29 mouse cellular contexts compared by ENCODE assay signal in genomic region chr2:118998115-118998866, GRCm38 (mm10). TPM values are rescaled to one million over a fixed set of nuclear protein-coding genes. Genes with fewer than 3 reads are reported as not detected.
DNase-seq lines count a peak whose midpoint lies in the region; ATAC-seq and TF ChIP-seq lines count a peak whose summit lies in the region.
"Had no signal": no experiment of that assay in that cellular context is flagged by ENCODE, and none has a peak within 500 bp of the region (broad histone marks: within the 10 kb centered on the region; RNA-seq: fewer than 3 reads in every experiment).

No protein-coding gene starts in this region.

- DNase-seq in gastrocnemius, postnatal 14 days, result no peak
- DNase-seq in midbrain, embryonic 11.5 days (ENCODE audit: low spot score, missing footprints), result no peak
- DNase-seq: adrenal gland, adult 8-10 months; adrenal gland, postnatal 25 days; cerebellum, adult 11-12 months; cerebellum, adult 8-10 months; cerebellum, postnatal 10 days; cerebellum, postnatal 36 days; embryo, embryonic 11 days; gastrocnemius, postnatal 10 days; heart, adult 18-20 months; heart, postnatal 10 days; heart, postnatal 36 days; kidney, adult 2 months had no signal

- TF ChIP-seq CTCF in ES-Bruce4 (IDR thresholded peaks at IDR 0.05; ENCODE audit: low read depth, low read length), result no peak

- H3K4me3 ChIP-seq in ES-Bruce4 (ENCODE audit: low read depth, low read length), result no peak overlapping the region
- H3K4me3 ChIP-seq in intestine, embryonic 16.5 days (ENCODE audit: low read length), result no peak overlapping the region
- no peak overlapping the region for H3K4me3 ChIP-seq in midbrain, embryonic 11.5 days (ENCODE audit: low read depth, low read length)
- H3K4me3 ChIP-seq: embryonic facial prominence, embryonic 10.5 days; embryonic facial prominence, embryonic 13.5 days; erythroblast, embryonic 14.5 days; forebrain, embryonic 12.5 days; forebrain, embryonic 15.5 days; heart, embryonic 12.5 days; heart, embryonic 15.5 days; hindbrain, embryonic 10.5 days; hindbrain, embryonic 13.5 days had no signal

- H3K9ac ChIP-seq in ES-Bruce4 (ENCODE audit: low read depth, poor library complexity, severe bottlenecking), result no peak overlapping the region
- H3K9ac ChIP-seq in intestine, embryonic 16.5 days (ENCODE audit: low read depth, low read length), result no peak overlapping the region
- H3K9ac ChIP-seq in midbrain, embryonic 11.5 days (ENCODE audit: low read length), result no peak overlapping the region
- H3K9ac ChIP-seq: embryonic facial prominence, embryonic 13.5 days; forebrain, embryonic 12.5 days; forebrain, embryonic 15.5 days; heart, embryonic 12.5 days; heart, embryonic 15.5 days; hindbrain, embryonic 13.5 days had no signal

- H3K27ac ChIP-seq in ES-Bruce4 (ENCODE audit: insufficient read depth, low read length), result peak overlapping the region; percentile 39; the same call in 1 of the 2 replicates
- no peak overlapping the region for H3K27ac ChIP-seq in intestine, embryonic 16.5 days (ENCODE audit: low read length)
- H3K27ac ChIP-seq in midbrain, embryonic 11.5 days (ENCODE audit: low read depth, low read length), result no peak overlapping the region
- H3K27ac ChIP-seq: embryonic facial prominence, embryonic 10.5 days; embryonic facial prominence, embryonic 13.5 days; forebrain, embryonic 12.5 days; forebrain, embryonic 15.5 days; heart, embryonic 15.5 days; hindbrain, embryonic 10.5 days; hindbrain, embryonic 13.5 days had no signal

- intact Hi-C loops in gastrocnemius, postnatal 14 days (cut with DNase I; ENCODE audit: low total_unique reads), result no loop called here

- peak; percentile 78; the same call in 1 of the 2 replicates for TF ChIP-seq EP300 in ES-Bruce4 (IDR thresholded peaks at IDR 0.05; ENCODE audit: insufficient read depth, low read depth, low read length)

- no peaks in the 10 kb centered on the region for H3K27me3 ChIP-seq in ES-Bruce4 (ENCODE audit: control insufficient read depth, insufficient read depth, low read length, poor library complexity, severe bottlenecking)
- H3K27me3 ChIP-seq in intestine, embryonic 16.5 days (replicated peaks; ENCODE audit: control insufficient read depth, insufficient read depth, low read length), result no peaks in the 10 kb centered on the region
- H3K27me3 ChIP-seq in midbrain, embryonic 11.5 days (ENCODE audit: control insufficient read depth, insufficient read depth, low read length), result no peaks in the 10 kb centered on the region
- H3K27me3 ChIP-seq: forebrain, embryonic 15.5 days had no signal

- H3K36me3 ChIP-seq in ES-Bruce4 (ENCODE audit: control insufficient read depth, insufficient read depth, low read length, poor library complexity, severe bottlenecking), result no peaks in the 10 kb centered on the region
- no peaks in the 10 kb centered on the region for H3K36me3 ChIP-seq in intestine, embryonic 16.5 days (ENCODE audit: control insufficient read depth, insufficient read depth, low read length)
- no peaks in the 10 kb centered on the region for H3K36me3 ChIP-seq in midbrain, embryonic 11.5 days (ENCODE audit: control insufficient read depth, insufficient read depth, low read length)
- H3K36me3 ChIP-seq: embryonic facial prominence, embryonic 10.5 days; embryonic facial prominence, embryonic 13.5 days; forebrain, embryonic 12.5 days; forebrain, embryonic 15.5 days; G1E; heart, embryonic 12.5 days; heart, embryonic 15.5 days; hindbrain, embryonic 10.5 days; hindbrain, embryonic 13.5 days had no signal

- H3K9me3 ChIP-seq in ES-Bruce4 (replicated peaks; ENCODE audit: control insufficient read depth, insufficient read depth, low read length, poor library complexity, severe bottlenecking), result no peaks in the 10 kb centered on the region
- H3K9me3 ChIP-seq in intestine, embryonic 16.5 days (ENCODE audit: control insufficient read depth, low read length), result no peaks in the 10 kb centered on the region
- no peaks in the 10 kb centered on the region for H3K9me3 ChIP-seq in midbrain, embryonic 11.5 days (ENCODE audit: control insufficient read depth, low read length)
- H3K9me3 ChIP-seq: embryonic facial prominence, embryonic 10.5 days; embryonic facial prominence, embryonic 13.5 days; forebrain, embryonic 12.5 days; forebrain, embryonic 15.5 days; G1E; heart, embryonic 12.5 days; heart, embryonic 15.5 days; hindbrain, embryonic 10.5 days; hindbrain, embryonic 13.5 days had no signal

- ATAC-seq in CD4-positive, CD25-positive, alpha-beta regulatory T cell, adult 4 months, result peak; percentile 61
- ATAC-seq in granulocyte monocyte progenitor cell, adult 5-6 weeks (replicated peaks; ENCODE audit: poor library complexity, severe bottlenecking), result peak; percentile 33; the same call in 1 of the 2 replicates
- peak; percentile 40; the same call in 1 of the 2 replicates for ATAC-seq in intestine, embryonic 16.5 days
- no peak for ATAC-seq in midbrain, embryonic 11.5 days (ENCODE audit: low FRiP score)
- ATAC-seq: forebrain, embryonic 15.5 days; hindbrain, embryonic 16.5 days had no signal

- no peak for TF ChIP-seq POLR2A in ES-Bruce4 (IDR thresholded peaks at IDR 0.05; ENCODE audit: insufficient read depth, low read length)

- no peak overlapping the region for H3K4me2 ChIP-seq in intestine, embryonic 16.5 days (ENCODE audit: low read depth, low read length)
- no peak overlapping the region for H3K4me2 ChIP-seq in midbrain, embryonic 11.5 days
- H3K4me2 ChIP-seq: embryonic facial prominence, embryonic 13.5 days; forebrain, embryonic 12.5 days; forebrain, embryonic 15.5 days; heart, embryonic 12.5 days; heart, embryonic 15.5 days; hindbrain, embryonic 13.5 days had no signal

- peaks cover 3% of the 10 kb centered on the region for H3K4me1 ChIP-seq in ES-Bruce4 (ENCODE audit: control insufficient read depth, insufficient read depth, low read length)
- peaks cover 5% of the 10 kb centered on the region; the same call in 1 of the 2 replicates for H3K4me1 ChIP-seq in intestine, embryonic 16.5 days (ENCODE audit: control insufficient read depth, insufficient read depth, low read length)
- peaks cover 8% of the 10 kb centered on the region for H3K4me1 ChIP-seq in midbrain, embryonic 11.5 days (ENCODE audit: control insufficient read depth, insufficient read depth, low read length)
- H3K4me1 ChIP-seq: embryonic facial prominence, embryonic 13.5 days; heart, embryonic 12.5 days; heart, embryonic 15.5 days had no signal

- WGBS in intestine, embryonic 16.5 days, result 49% methylated on average over 6 of the region's 6 CpGs
- whole genome bisulfite sequencing in midbrain, embryonic 11.5 days, result 81% methylated on average over 6 of the region's 6 CpGs

RNA-seq across cellular contexts. Expression of gene Ccdc32, which starts 30.9 kb away (rescaled TPM):
- 10 to 100 TPM; 24.2 to 30.7 TPM for polyA plus RNA-seq in CD4-positive, CD25-positive, alpha-beta regulatory T cell, adult 4 months (2017; shearing (Covaris generic))
- polyA plus RNA-seq in ES-Bruce4 (2011; ENCODE audit: insufficient read depth, insufficient read length, low read depth, missing spikeins), result 8.7 and 9.2 TPM in 2 replicates
- total RNA-seq in granulocyte monocyte progenitor cell, adult 5-6 weeks (2014; fragmentation: Nextera tagmentation), result 11.5 and 18.3 TPM in 2 replicates
- total RNA-seq in granulocyte monocyte progenitor cell, adult 5-6 weeks (2017), result 14.4 and 15.7 TPM in 2 replicates
- 37.6 and 39.9 TPM in 2 replicates for polyA plus RNA-seq in intestine, embryonic 16.5 days (2015; fragmentation: Nextera tagmentation; extraction: Ambion mirVana)
- 1 to 10 TPM; 5.6 to 6.2 TPM for total RNA-seq in gastrocnemius, postnatal 14 days (2021)
- 25.0 and 25.6 TPM in 2 replicates for polyA plus RNA-seq in midbrain, embryonic 11.5 days (2014; fragmentation: Nextera tagmentation; extraction: Ambion mirVana)

RNA-seq across cellular contexts. Expression of gene Rpusd2, which starts 36.3 kb away (rescaled TPM):
- polyA plus RNA-seq in CD4-positive, CD25-positive, alpha-beta regulatory T cell, adult 4 months (2017; shearing (Covaris generic)), result 1 to 10 TPM; 1.3 to 2.3 TPM
- polyA plus RNA-seq in ES-Bruce4 (2011; ENCODE audit: insufficient read depth, insufficient read length, low read depth, missing spikeins), result 16.2 and 16.8 TPM in 2 replicates
- 15.8 and 16.0 TPM in 2 replicates for total RNA-seq in granulocyte monocyte progenitor cell, adult 5-6 weeks (2014; fragmentation: Nextera tagmentation)
- total RNA-seq in granulocyte monocyte progenitor cell, adult 5-6 weeks (2017), result 15.0 and 15.8 TPM in 2 replicates
- polyA plus RNA-seq in intestine, embryonic 16.5 days (2015; fragmentation: Nextera tagmentation; extraction: Ambion mirVana), result 3.9 TPM in 2 replicates
- total RNA-seq in gastrocnemius, postnatal 14 days (2021), result 1 to 10 TPM; 2.7 to 3.5 TPM
- polyA plus RNA-seq in midbrain, embryonic 11.5 days (2014; fragmentation: Nextera tagmentation; extraction: Ambion mirVana), result 7.4 and 7.9 TPM in 2 replicates

RNA-seq across cellular contexts. Expression of gene Knl1, which starts 48.6 kb away (rescaled TPM):
- 10 to 100 TPM in 1 of 2 experiments, 1 to 10 TPM in 1; 3.5 to 13.5 TPM for polyA plus RNA-seq in CD4-positive, CD25-positive, alpha-beta regulatory T cell, adult 4 months (2017; shearing (Covaris generic))
- polyA plus RNA-seq in ES-Bruce4 (2011; ENCODE audit: insufficient read depth, insufficient read length, low read depth, missing spikeins), result 90.2 and 96.0 TPM in 2 replicates
- total RNA-seq in granulocyte monocyte progenitor cell, adult 5-6 weeks (2014; fragmentation: Nextera tagmentation), result 42.2 and 46.8 TPM in 2 replicates
- 71.1 and 76.1 TPM in 2 replicates for total RNA-seq in granulocyte monocyte progenitor cell, adult 5-6 weeks (2017)
- polyA plus RNA-seq in intestine, embryonic 16.5 days (2015; fragmentation: Nextera tagmentation; extraction: Ambion mirVana), result 28.3 and 37.8 TPM in 2 replicates
- 1 to 10 TPM; 2.2 to 2.3 TPM for total RNA-seq in gastrocnemius, postnatal 14 days (2021)
- 45.5 and 46.4 TPM in 2 replicates for polyA plus RNA-seq in midbrain, embryonic 11.5 days (2014; fragmentation: Nextera tagmentation; extraction: Ambion mirVana)
